Mouse (Mus musculus): ENCODE measurements around the gene Nuak1. TPM values are rescaled to one million over a fixed set of nuclear protein-coding genes. Genes with fewer than 3 reads are reported as not detected.

The Nuak1 gene
- polyA plus RNA-seq, 1 experiment from 2014 or later = 1.5 TPM

- H3K4me2 ChIP-seq = no peak overlapping the region
- 52% methylated on average over 5 of the region's 5 CpGs for WGBS
- ATAC-seq (ENCODE audit: insufficient read depth) = no peak
- TF ChIP-seq CTCF (IDR thresholded peaks at IDR 0.05; ENCODE audit: low read depth) = no peak
- H3K9ac ChIP-seq = no peak overlapping the region
- H3K36me3 ChIP-seq (ENCODE audit: insufficient read depth) = no peaks in the 10 kb centered on the region
- H3K9me3 ChIP-seq (ENCODE audit: low read depth, low read length) = no peaks in the 10 kb centered on the region
- peaks cover 6% of the 10 kb centered on the region; the same call in 1 of the 2 replicates for H3K4me1 ChIP-seq (ENCODE audit: insufficient read depth)
- H3K4me3 ChIP-seq (ENCODE audit: low read depth, low read length) = no peak overlapping the region
- no peak overlapping the region for H3K27ac ChIP-seq (ENCODE audit: low read depth)
- DNase-seq = no peak
- no peaks in the 10 kb centered on the region for H3K27me3 ChIP-seq (ENCODE audit: insufficient read depth, low read length)
These were observed 16.5 kb downstream of the Nuak1 start for GRCm38 (mm10) chr10:84423903-84424302.

DNA sequence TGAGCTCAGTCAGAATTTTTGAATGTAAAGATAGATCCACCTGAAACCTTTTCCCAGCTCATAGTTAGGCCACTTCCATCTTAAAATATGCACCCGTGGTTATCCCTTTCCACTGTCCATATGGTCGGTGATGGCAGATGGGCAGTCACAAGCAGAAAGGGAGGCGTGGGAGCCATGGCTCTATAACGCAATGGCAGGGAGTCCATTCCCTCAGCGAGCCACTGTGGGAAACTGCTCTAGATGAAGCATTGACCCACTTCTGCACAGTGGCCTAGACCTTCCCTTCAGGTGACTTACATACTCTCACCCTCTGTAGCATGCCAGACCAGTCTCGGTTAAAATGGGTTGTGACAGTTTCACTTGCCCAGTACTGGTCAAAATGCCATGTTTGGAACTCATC, 19.8 kb downstream of the Nuak1 start:
- no peak for TF ChIP-seq CTCF (IDR thresholded peaks at IDR 0.05; ENCODE audit: low read depth)

DNA sequence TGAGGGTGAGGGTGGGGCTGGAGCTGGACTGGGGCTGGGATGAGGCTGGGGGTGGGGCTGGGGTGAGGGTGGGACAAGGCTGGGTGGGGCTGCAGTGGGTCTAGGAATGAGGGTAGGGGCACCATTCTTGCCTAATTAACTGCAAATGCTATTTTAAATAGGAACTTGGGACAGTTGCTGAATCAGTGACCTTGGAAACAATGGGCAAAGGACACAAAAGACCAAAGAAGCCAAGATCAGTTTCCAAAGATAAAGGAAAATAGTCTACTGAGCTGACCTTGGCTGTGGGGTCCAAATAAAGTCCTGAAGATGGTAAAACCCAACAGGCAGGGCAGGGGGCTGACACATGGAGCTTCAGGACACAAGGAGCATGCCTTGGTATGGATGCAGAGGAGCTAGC, 22.0 kb downstream of the Nuak1 start:
- no peak for TF ChIP-seq CTCF (IDR thresholded peaks at IDR 0.05; ENCODE audit: low read depth)
- no peak overlapping the region for H3K4me3 ChIP-seq (ENCODE audit: low read depth, low read length)
- H3K27me3 ChIP-seq (ENCODE audit: insufficient read depth, low read length) = no peaks in the 10 kb centered on the region
- H3K4me1 ChIP-seq (ENCODE audit: insufficient read depth) = 0 out of 2 replicates have a peak, but pooled peaks cover under 1% of the 10 kb centered on the region
- H3K4me2 ChIP-seq = no peak overlapping the region
- H3K9me3 ChIP-seq (ENCODE audit: low read depth, low read length) = no peaks in the 10 kb centered on the region
- ATAC-seq (ENCODE audit: insufficient read depth) = no peak
- no peak for DNase-seq
- H3K36me3 ChIP-seq (ENCODE audit: insufficient read depth) = 0 out of 2 replicates have a peak, but pooled peaks cover 5% of the 10 kb centered on the region
- H3K9ac ChIP-seq = no peak overlapping the region
- H3K27ac ChIP-seq (ENCODE audit: low read depth) = no peak overlapping the region

More for the DNA sequence above, 19.8 kb downstream of the Nuak1 start:
- Histone ChIP-seq H3K9ac (no peak overlapping the region), H3K4me3 (ENCODE audit: low read depth, low read length) (no peak overlapping the region), H3K27me3 (ENCODE audit: insufficient read depth, low read length) (no peaks in the 10 kb centered on the region), H3K9me3 (ENCODE audit: low read depth, low read length) (no peaks in the 10 kb centered on the region), H3K4me2 (no peak overlapping the region), H3K4me1 (ENCODE audit: insufficient read depth) (peaks cover 6% of the 10 kb centered on the region; the same call in 1 of the 2 replicates), H3K36me3 (ENCODE audit: insufficient read depth) (0 out of 2 replicates have a peak, but pooled peaks cover 5% of the 10 kb centered on the region), H3K27ac (ENCODE audit: low read depth) (no peak overlapping the region)
- DNase-seq (no peak), ATAC-seq (ENCODE audit: insufficient read depth) (no peak)
- 95% methylated on average over 6 of the region's 6 CpGs for WGBS

GRCm38 (mm10) chr10:84416752-84417151, 23.6 kb downstream of the Nuak1 start:
- 0 out of 2 replicates have a peak, but pooled peaks cover 5% of the 10 kb centered on the region for H3K4me1 ChIP-seq (ENCODE audit: insufficient read depth)
- H3K27me3 ChIP-seq (ENCODE audit: insufficient read depth, low read length) = no peaks in the 10 kb centered on the region
- ATAC-seq (ENCODE audit: insufficient read depth) (no peak), DNase-seq (no peak)
- H3K27ac ChIP-seq (ENCODE audit: low read depth) = no peak overlapping the region
- TF ChIP-seq CTCF (IDR thresholded peaks at IDR 0.05; ENCODE audit: low read depth) = no peak
- no peak overlapping the region for H3K4me3 ChIP-seq (ENCODE audit: low read depth, low read length)
- no peak overlapping the region for H3K4me2 ChIP-seq
- 0 out of 2 replicates have a peak, but pooled peaks cover 5% of the 10 kb centered on the region for H3K36me3 ChIP-seq (ENCODE audit: insufficient read depth)
- H3K9ac ChIP-seq = no peak overlapping the region
- 80% methylated on average over 8 of the region's 8 CpGs for WGBS
- no peaks in the 10 kb centered on the region for H3K9me3 ChIP-seq (ENCODE audit: low read depth, low read length)

DNA sequence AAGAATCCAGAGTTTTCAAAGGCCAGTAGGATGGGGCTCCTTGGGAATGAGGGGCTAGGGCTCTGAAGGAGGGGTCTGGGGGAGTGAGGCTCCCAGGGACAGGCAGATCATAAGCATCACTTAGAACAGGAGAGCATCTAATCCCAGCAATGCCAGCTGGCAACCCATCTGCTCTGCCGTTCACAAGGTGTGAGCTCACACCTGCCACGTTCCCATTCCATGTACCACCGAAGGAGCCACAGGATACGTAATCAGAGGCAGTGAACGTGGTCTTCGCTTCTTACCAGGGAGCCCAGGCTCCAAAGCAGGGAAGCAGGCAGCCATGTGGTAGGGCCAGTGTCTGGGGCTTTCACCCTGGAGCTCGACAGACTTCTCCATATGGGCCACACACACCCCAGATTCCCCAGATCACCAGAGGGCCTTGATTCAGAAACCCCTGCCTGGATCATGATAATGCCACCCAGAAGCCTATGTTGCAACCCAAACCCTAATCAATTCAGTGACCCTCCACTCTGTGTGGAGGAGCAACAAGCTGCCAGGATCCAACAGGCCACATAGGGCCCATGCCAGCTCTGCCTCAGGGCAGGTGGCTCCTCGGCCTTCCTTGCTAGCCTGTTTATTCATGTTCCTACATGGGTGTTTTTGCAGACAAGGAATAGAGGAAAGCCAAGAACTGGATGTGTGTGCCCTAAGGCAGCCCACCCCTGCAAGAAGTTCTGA, 25.3 kb downstream of the Nuak1 start:
- Histone ChIP-seq H3K27me3 (ENCODE audit: insufficient read depth, low read length) (no peaks in the 10 kb centered on the region), H3K4me2 (no peak overlapping the region), H3K27ac (ENCODE audit: low read depth) (no peak overlapping the region), H3K36me3 (ENCODE audit: insufficient read depth) (0 out of 2 replicates have a peak, but pooled peaks cover 5% of the 10 kb centered on the region), H3K9me3 (ENCODE audit: low read depth, low read length) (no peaks in the 10 kb centered on the region), H3K4me1 (ENCODE audit: insufficient read depth) (peaks cover 19% of the 10 kb centered on the region), H3K4me3 (ENCODE audit: low read depth, low read length) (no peak overlapping the region), H3K9ac (no peak overlapping the region)
- no peak for TF ChIP-seq CTCF (IDR thresholded peaks at IDR 0.05; ENCODE audit: low read depth)
- DNase-seq = no peak
- no peak for ATAC-seq (ENCODE audit: insufficient read depth)
- WGBS = 77% methylated on average over 8 of the region's 8 CpGs

DNA sequence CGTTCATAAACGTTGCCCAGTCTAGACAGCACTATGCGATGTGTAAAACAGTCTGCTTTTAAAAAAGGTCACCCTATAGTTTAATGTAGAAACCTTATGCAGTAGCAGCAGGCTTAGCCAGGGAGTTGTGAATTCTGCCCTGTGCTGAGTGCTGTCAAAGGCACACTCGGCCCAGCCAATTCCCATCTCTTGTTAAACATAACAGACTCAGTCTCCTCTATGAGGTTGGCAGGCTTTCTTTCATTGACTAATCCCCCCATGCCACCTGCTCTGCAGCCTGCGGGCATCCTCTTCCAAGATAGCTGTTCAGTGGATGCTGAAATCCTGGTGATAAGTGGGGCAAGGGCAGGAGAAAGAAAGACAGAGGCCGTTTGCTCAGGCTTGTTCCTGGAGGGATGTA, 27.1 kb downstream of the Nuak1 start:
- Histone ChIP-seq H3K36me3 (ENCODE audit: insufficient read depth) (peaks cover 13% of the 10 kb centered on the region; the same call in 1 of the 2 replicates), H3K27ac (ENCODE audit: low read depth) (peak overlapping the region; percentile 68), H3K27me3 (ENCODE audit: insufficient read depth, low read length) (no peaks in the 10 kb centered on the region), H3K4me2 (no peak overlapping the region), H3K4me3 (ENCODE audit: low read depth, low read length) (no peak overlapping the region), H3K9me3 (ENCODE audit: low read depth, low read length) (no peaks in the 10 kb centered on the region), H3K9ac (no peak overlapping the region), H3K4me1 (ENCODE audit: insufficient read depth) (peaks cover 23% of the 10 kb centered on the region)
- no peak for DNase-seq
- no peak for ATAC-seq (ENCODE audit: insufficient read depth)
- WGBS = 55% methylated on average over 6 of the region's 6 CpGs
- TF ChIP-seq CTCF (IDR thresholded peaks at IDR 0.05; ENCODE audit: low read depth) = no peak

GRCm38 (mm10) chr10:84412326-84412962, 28.0 kb downstream of the Nuak1 start:
- no peaks in the 10 kb centered on the region for H3K27me3 ChIP-seq (ENCODE audit: insufficient read depth, low read length)
- 59% methylated on average over 12 of the region's 12 CpGs for WGBS
- H3K36me3 ChIP-seq (ENCODE audit: insufficient read depth) = peaks cover 13% of the 10 kb centered on the region; the same call in 1 of the 2 replicates
- ATAC-seq (ENCODE audit: insufficient read depth) = peak; percentile 35; the same call in 1 of the 2 replicates
- TF ChIP-seq CTCF (IDR thresholded peaks at IDR 0.05; ENCODE audit: low read depth) = no peak
- no peak overlapping the region for H3K4me2 ChIP-seq
- peaks cover 23% of the 10 kb centered on the region for H3K4me1 ChIP-seq (ENCODE audit: insufficient read depth)
- no peak overlapping the region for H3K4me3 ChIP-seq (ENCODE audit: low read depth, low read length)
- H3K9me3 ChIP-seq (ENCODE audit: low read depth, low read length) = no peaks in the 10 kb centered on the region
- no peak overlapping the region for H3K9ac ChIP-seq
- peak overlapping the region; percentile 68 for H3K27ac ChIP-seq (ENCODE audit: low read depth)
- DNase-seq = no peak

All from lung, embryonic 14.5 days (tissue).